8 mouse cellular contexts compared by ENCODE assay signal in genomic region chr11:5953130-5953765, GRCm38 (mm10). TPM values are rescaled to one million over a fixed set of nuclear protein-coding genes. Genes with fewer than 3 reads are reported as not detected.
DNase-seq lines count a peak whose midpoint lies in the region; ATAC-seq and TF ChIP-seq lines count a peak whose summit lies in the region.
"Had no signal": no experiment of that assay in that cellular context is flagged by ENCODE, and none has a peak within 500 bp of the region (broad histone marks: within the 10 kb centered on the region; RNA-seq: fewer than 3 reads in every experiment).

No protein-coding gene starts in this region.

- no peak overlapping the region for H3K9ac ChIP-seq in ES-E14 (ENCODE audit: insufficient read depth, low read depth, low read length, poor library complexity, severe bottlenecking)
- no peak overlapping the region for H3K9ac ChIP-seq in kidney, postnatal 0 days (ENCODE audit: low read depth, low read length)
- H3K9ac ChIP-seq: liver, embryonic 15.5 days had no signal

- H3K4me1 ChIP-seq in ES-E14 (ENCODE audit: control insufficient read depth in 2 of 2, insufficient read depth in 2 of 2, low read length in 2 of 2, poor library complexity in 1 of 2): peaks cover 4 to 17% of the 10 kb centered on the region in 2 experiments; a peak in 2 of 4 replicates
- peaks cover 12% of the 10 kb centered on the region for H3K4me1 ChIP-seq in kidney, postnatal 0 days (replicated peaks; ENCODE audit: insufficient read depth, low read length)

- 37% methylated on average over 8 of the region's 8 CpGs for WGBS in kidney, postnatal 0 days

- no peak overlapping the region for H3K27ac ChIP-seq in layer of hippocampus, adult 2 months
- no peak overlapping the region for H3K27ac ChIP-seq in ES-E14 (ENCODE audit: insufficient read depth, low read depth, low read length, poor library complexity, severe bottlenecking)
- peak overlapping the region; percentile 36 for H3K27ac ChIP-seq in kidney, postnatal 0 days
- H3K27ac ChIP-seq: liver, embryonic 15.5 days had no signal

- H3K9me3 ChIP-seq in ES-E14 (ENCODE audit: control insufficient read depth, insufficient read depth, low read depth, low read length): no peaks in the 10 kb centered on the region
- H3K9me3 ChIP-seq in kidney, postnatal 0 days (replicated peaks; ENCODE audit: low read length): no peaks in the 10 kb centered on the region
- H3K9me3 ChIP-seq: liver, embryonic 15.5 days had no signal

- no peak for ATAC-seq in kidney, postnatal 0 days (replicated peaks; ENCODE audit: low FRiP score, low read depth)

- H3K27me3 ChIP-seq in kidney, postnatal 0 days (ENCODE audit: insufficient read depth, low read length): no peaks in the 10 kb centered on the region
- H3K27me3 ChIP-seq: liver, embryonic 15.5 days had no signal

- peak; percentile 76 for TF ChIP-seq CTCF in layer of hippocampus, adult 2 months (conservative IDR thresholded peaks at IDR 0.05)
- peak; percentile 57 for TF ChIP-seq CTCF in kidney, postnatal 0 days (IDR thresholded peaks at IDR 0.05; ENCODE audit: low read depth)

- no peak overlapping the region for H3K4me3 ChIP-seq in layer of hippocampus, adult 2 months
- no peak overlapping the region for H3K4me3 ChIP-seq in ES-E14 (ENCODE audit: insufficient read depth in 1 of 2, low read depth in 1 of 2, low read length in 2 of 2, poor library complexity in 1 of 2, severe bottlenecking in 1 of 2)
- no peak overlapping the region for H3K4me3 ChIP-seq in kidney, postnatal 0 days (replicated peaks; ENCODE audit: low read depth, low read length)
- H3K4me3 ChIP-seq: liver, embryonic 15.5 days had no signal

- no peaks in the 10 kb centered on the region for H3K36me3 ChIP-seq in ES-E14 (ENCODE audit: control insufficient read depth, insufficient read depth, low read length, poor library complexity, severe bottlenecking)
- no peaks in the 10 kb centered on the region for H3K36me3 ChIP-seq in kidney, postnatal 0 days (ENCODE audit: insufficient read depth, low read length)
- H3K36me3 ChIP-seq: liver, embryonic 15.5 days had no signal

- no peak overlapping the region for H3K4me2 ChIP-seq in kidney, postnatal 0 days (ENCODE audit: low read length)
- H3K4me2 ChIP-seq: liver, embryonic 15.5 days had no signal

- in situ Hi-C loops in ES-E14 (cut with MboI; ENCODE audit: low sequenced_read_pairs in 2 of 2, unreplicated experiment in 2 of 2): no loop called here

- no peak for DNase-seq in layer of hippocampus, adult 2 months (ENCODE audit: low spot score in 2 of 2)
- no peak for DNase-seq in layer of hippocampus, adult 11-12 months (ENCODE audit: low spot score)
- DNase-seq in ES-E14 (ENCODE audit: low read depth, low spot score): no peak
- DNase-seq in brain, adult 2 months (ENCODE audit: low read depth, low spot score): peak; percentile 62
- DNase-seq in kidney, postnatal 0 days (ENCODE audit: low spot score): peak; percentile 49
- DNase-seq in yolk sac, embryonic 10.5 days (ENCODE audit: low spot score): no peak
- DNase-seq in frontal cortex, postnatal 25 days (ENCODE audit: low spot score in 2 of 2): no peak

TF ChIP-seq in ES-E14, 5 proteins besides CTCF, POLR2A, EP300 and RAD21:
- TF ChIP-seq ZC3H11A (IDR thresholded peaks at IDR 0.05; ENCODE audit: borderline replicate concordance, low read depth, low read length) (0 out of 2 replicates have a peak, but pooled peaks have one; percentile 12), CHD2 (IDR thresholded peaks at IDR 0.05; ENCODE audit: low read depth, low read length) (no peak), ZNF384 (IDR thresholded peaks at IDR 0.05; ENCODE audit: low read depth, low read length) (no peak)

RNA-seq across cellular contexts. Expression of gene Ykt6, which starts 2.2 kb away (rescaled TPM):
- 10 to 100 TPM; 63.4 to 71.4 TPM for total RNA-seq in layer of hippocampus, adult 2 months (2021)
- 63.7 and 72.2 TPM in 2 replicates for total RNA-seq in ES-E14 (2012; rRNA removed)
- polyA plus RNA-seq in kidney, postnatal 0 days (2015; fragmentation: Nextera tagmentation; extraction: Ambion mirVana): 41.8 and 46.5 TPM in 2 replicates

RNA-seq across cellular contexts. Expression of gene Gck, which starts 3.4 kb away (rescaled TPM):
- 1 to 10 TPM; 2.4 to 3.3 TPM for total RNA-seq in layer of hippocampus, adult 2 months (2021)
- 0.76 and 0.85 TPM in 2 replicates for total RNA-seq in ES-E14 (2012; rRNA removed)
- 0.64 and 1.0 TPM in 2 replicates for polyA plus RNA-seq in kidney, postnatal 0 days (2015; fragmentation: Nextera tagmentation; extraction: Ambion mirVana)

RNA-seq across cellular contexts. Expression of gene Myl7, which starts 54.7 kb away (rescaled TPM):
- not detected for total RNA-seq in layer of hippocampus, adult 2 months (2021)
- 10.4 and 11.3 TPM in 2 replicates for total RNA-seq in ES-E14 (2012; rRNA removed)
- polyA plus RNA-seq in kidney, postnatal 0 days (2015; fragmentation: Nextera tagmentation; extraction: Ambion mirVana): 1.6 and 1.9 TPM in 2 replicates

Comparison
In these comparisons a context has a peak if more than half of its experiments do, and no peak if none do; other contexts are left out.
1. DNase-seq: peak in brain, adult 2 months (single experiment) and kidney, postnatal 0 days (single experiment); none in layer of hippocampus, adult 2 months (0 of 2), layer of hippocampus, adult 11-12 months (single experiment), ES-E14 (single experiment), yolk sac, embryonic 10.5 days (single experiment) and frontal cortex, postnatal 25 days (0 of 2).
2. RNA of gene Myl7, which starts 54.7 kb away (total RNA-seq): 10.4 to 11.3 TPM in ES-E14; not detected in layer of hippocampus, adult 2 months; every median in the first group is over 10 times any median in the second.